Mouse (Mus musculus): Measurements from ENCODE around the gene Gabrb1. TPM values are rescaled to one million over a fixed set of nuclear protein-coding genes. Genes with fewer than 3 reads are reported as not detected.

Gene Gabrb1
- total and polyA plus RNA-seq, 3 experiments = 0.03 TPM; not detected in 2

DNA sequence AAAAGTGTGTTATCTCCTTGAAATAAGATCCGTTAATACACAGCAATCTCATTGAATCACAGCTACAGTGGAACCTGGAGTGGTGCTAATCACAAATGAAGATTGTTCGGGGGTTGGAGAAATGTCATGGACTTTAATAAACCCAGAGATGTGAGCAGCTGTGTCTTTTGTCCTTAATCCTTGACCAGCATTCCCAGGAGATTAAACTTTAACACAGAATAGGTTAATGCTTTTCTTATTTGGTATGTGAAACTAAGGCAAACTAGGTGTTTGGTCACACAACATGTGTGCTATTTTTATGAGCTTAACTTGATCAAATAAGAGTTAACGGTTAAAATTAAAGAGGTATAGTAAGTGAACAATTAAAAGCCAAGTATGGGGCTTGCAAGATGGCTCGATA is 341.6 kb downstream of the Gabrb1 start:
- no peaks in the 10 kb centered on the region for H3K36me3 ChIP-seq (ENCODE audit: control insufficient read depth in 1 of 2, insufficient read depth in 2 of 2, low read length in 2 of 2)
- no peak overlapping the region for H3K9ac ChIP-seq (ENCODE audit: control insufficient read depth, low read depth, low read length, poor library complexity, severe bottlenecking)
- no peak overlapping the region for H3K4me3 ChIP-seq (ENCODE audit: control insufficient read depth in 1 of 2, insufficient read depth in 1 of 2, low read depth in 2 of 2, low read length in 2 of 2)
- TF ChIP-seq MYB (IDR thresholded peaks at IDR 0.05; ENCODE audit: low read depth, low read length) = no peak
- no peak for TF ChIP-seq BHLHE40 (IDR thresholded peaks at IDR 0.05; ENCODE audit: borderline replicate concordance, low read depth, low read length)
- H3K79me2 ChIP-seq (ENCODE audit: control insufficient read depth, insufficient read depth, low read length, poor library complexity) = no peaks in the 10 kb centered on the region
- no peak overlapping the region for H3K27ac ChIP-seq (ENCODE audit: control insufficient read depth, low read depth, low read length)
- DNase-seq (ENCODE audit: low read depth, low spot score) = no peak
- H3K27me3 ChIP-seq (ENCODE audit: control insufficient read depth in 1 of 2, insufficient read depth in 2 of 2, low read length in 2 of 2) = no peaks in the 10 kb centered on the region
- H3K9me3 ChIP-seq (replicated peaks; ENCODE audit: insufficient read depth, low read length) = no peaks in the 10 kb centered on the region
- no peaks in the 10 kb centered on the region for H3K4me1 ChIP-seq (ENCODE audit: control insufficient read depth in 1 of 2, insufficient read depth in 2 of 2, low read length in 2 of 2)

DNA sequence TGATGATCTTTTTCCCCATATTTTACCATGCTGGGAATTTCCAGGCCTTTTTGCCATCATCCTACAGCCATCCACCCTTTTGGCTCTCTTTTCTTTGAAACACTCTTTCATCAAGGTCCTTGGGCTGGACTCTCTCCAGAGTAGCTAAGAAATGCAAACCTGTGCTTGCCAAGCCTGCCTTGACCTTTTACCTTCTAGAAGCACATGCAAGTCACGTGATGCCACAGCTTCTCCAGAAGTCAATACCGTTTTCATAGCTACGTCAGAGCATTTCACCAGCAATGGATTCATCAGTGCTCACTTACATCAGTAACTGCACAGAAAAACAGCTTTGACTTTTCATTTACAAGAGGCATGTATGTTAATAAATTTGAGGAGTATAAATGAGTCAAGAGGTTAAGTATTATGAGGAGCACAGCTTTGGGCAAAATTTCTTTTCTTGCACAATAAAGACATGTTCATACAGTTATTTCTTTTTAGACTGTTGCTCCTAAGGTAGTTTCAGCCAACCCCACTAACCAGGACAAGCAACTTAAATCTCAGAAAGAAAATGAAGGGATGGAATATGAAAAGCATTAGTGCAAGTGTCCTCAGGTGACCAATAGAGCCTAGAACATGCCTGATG is 346.0 kb downstream of the Gabrb1 start:
- TF ChIP-seq HCFC1 (IDR thresholded peaks at IDR 0.05; ENCODE audit: low read depth, low read length) (no peak), ZNF384 (IDR thresholded peaks at IDR 0.05; ENCODE audit: low read depth, low read length) (no peak), RCOR1 (IDR thresholded peaks at IDR 0.05; ENCODE audit: low read depth, low read length) (no peak), SIN3A (IDR thresholded peaks at IDR 0.05; ENCODE audit: low read length) (no peak), GABPA (IDR thresholded peaks at IDR 0.05; ENCODE audit: low read depth, low read length) (no peak), KAT2A (conservative IDR thresholded peaks at IDR 0.05; ENCODE audit: low read depth, low read length) (no peak), ETS1 (IDR thresholded peaks at IDR 0.05; ENCODE audit: low read depth, low read length) (no peak), BHLHE40 (IDR thresholded peaks at IDR 0.05; ENCODE audit: borderline replicate concordance, low read depth, low read length) (no peak), JUND (IDR thresholded peaks at IDR 0.05; ENCODE audit: low read depth, low read length) (no peak), POLR2A (IDR thresholded peaks at IDR 0.05; ENCODE audit: control insufficient read depth in 1 of 2, insufficient read depth in 1 of 2, low read depth in 1 of 2, low read length in 2 of 2, poor library complexity in 1 of 2) (no peak), CHD1 (IDR thresholded peaks at IDR 0.05; ENCODE audit: low read depth, low read length) (no peak), GATA1 (IDR thresholded peaks at IDR 0.05; ENCODE audit: low read depth, low read length) (no peak), UBTF (IDR thresholded peaks at IDR 0.05; ENCODE audit: borderline replicate concordance, insufficient read depth, low read depth, low read length) (no peak)
- H3K36me3 ChIP-seq (ENCODE audit: control insufficient read depth in 1 of 2, insufficient read depth in 2 of 2, low read length in 2 of 2) = no peaks in the 10 kb centered on the region
- H3K4me1 ChIP-seq (ENCODE audit: control insufficient read depth in 1 of 2, insufficient read depth in 2 of 2, low read length in 2 of 2) = no peaks in the 10 kb centered on the region
- no peak overlapping the region for H3K9ac ChIP-seq (ENCODE audit: control insufficient read depth, low read depth, low read length, poor library complexity, severe bottlenecking)
- no peaks in the 10 kb centered on the region for H3K9me3 ChIP-seq (replicated peaks; ENCODE audit: insufficient read depth, low read length)
- DNase-seq (ENCODE audit: low read depth, low spot score) = no peak
- H3K4me3 ChIP-seq (ENCODE audit: control insufficient read depth in 1 of 2, insufficient read depth in 1 of 2, low read depth in 2 of 2, low read length in 2 of 2) = no peak overlapping the region
- H3K27me3 ChIP-seq (ENCODE audit: control insufficient read depth in 1 of 2, insufficient read depth in 2 of 2, low read length in 2 of 2) = no peaks in the 10 kb centered on the region
- H3K27ac ChIP-seq (ENCODE audit: control insufficient read depth, low read depth, low read length) = no peak overlapping the region
- no peaks in the 10 kb centered on the region for H3K79me2 ChIP-seq (ENCODE audit: control insufficient read depth, insufficient read depth, low read length, poor library complexity)

GRCm38 (mm10) chr5:72036954-72037353 is 379.0 kb downstream of the Gabrb1 start:
- H3K27ac ChIP-seq (ENCODE audit: control insufficient read depth, low read depth, low read length) = no peak overlapping the region
- 0 out of 4 replicates have a peak, but pooled peaks cover 0 to 1% of the 10 kb centered on the region in 2 experiments for H3K27me3 ChIP-seq (ENCODE audit: control insufficient read depth in 1 of 2, insufficient read depth in 2 of 2, low read length in 2 of 2)
- H3K4me3 ChIP-seq (ENCODE audit: control insufficient read depth in 1 of 2, insufficient read depth in 1 of 2, low read depth in 2 of 2, low read length in 2 of 2) = no peak overlapping the region
- TF ChIP-seq ZNF384 (IDR thresholded peaks at IDR 0.05; ENCODE audit: low read depth, low read length) (no peak), KAT2A (conservative IDR thresholded peaks at IDR 0.05; ENCODE audit: low read depth, low read length) (no peak), TBP (IDR thresholded peaks at IDR 0.05; ENCODE audit: low read depth, low read length) (no peak), MAX (IDR thresholded peaks at IDR 0.05; ENCODE audit: low read length) (no peak)
- H3K79me2 ChIP-seq (ENCODE audit: control insufficient read depth, insufficient read depth, low read length, poor library complexity) = no peaks in the 10 kb centered on the region
- H3K36me3 ChIP-seq (ENCODE audit: control insufficient read depth in 1 of 2, insufficient read depth in 2 of 2, low read length in 2 of 2) = no peaks in the 10 kb centered on the region
- DNase-seq (ENCODE audit: low read depth, low spot score) = no peak
- no peaks in the 10 kb centered on the region for H3K9me3 ChIP-seq (replicated peaks; ENCODE audit: insufficient read depth, low read length)
- H3K9ac ChIP-seq (ENCODE audit: control insufficient read depth, low read depth, low read length, poor library complexity, severe bottlenecking) = no peak overlapping the region
- no peaks in the 10 kb centered on the region for H3K4me1 ChIP-seq (ENCODE audit: control insufficient read depth in 1 of 2, insufficient read depth in 2 of 2, low read length in 2 of 2)

Measured in MEL (cell line).